Mouse (Mus musculus) Muller cell, postnatal 12 days (primary cell): ENCODE measurements at regions not wholly inside any gene's neighbourhood (a gene's known extent, or its start where the extent isn't known, plus 50 kb on each side); places are given as distances from the start of the nearest gene placed in this dataset.

Experiments
- DNase-seq: peaks from one replicate; pipeline ENCODE4 v3.0.0-alpha.2; 2015; ENCODE audit errors: inconsistent ontology term

GRCm38 (mm10) chr4:33686135-33686534, 238.3 kb upstream of the Cnr1 start:
- no peak for DNase-seq

DNA sequence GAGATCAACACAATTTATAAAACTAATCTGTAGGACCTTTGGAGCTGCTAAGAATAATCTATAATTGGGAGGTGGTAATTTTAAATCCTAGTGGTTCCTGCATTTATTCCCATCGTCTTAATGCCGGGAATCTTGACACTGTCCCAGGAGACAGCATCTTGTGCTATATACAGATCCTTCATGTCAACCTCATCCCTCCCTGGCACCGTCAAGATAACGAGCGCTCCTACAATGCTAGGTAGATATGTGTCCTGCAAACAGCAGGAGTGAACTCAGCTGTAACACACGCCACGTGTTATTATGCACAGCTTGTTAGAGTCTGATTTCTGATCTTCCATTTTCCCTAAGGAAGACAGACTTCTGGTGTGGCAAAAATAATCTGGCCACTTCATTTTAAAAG, 237.0 kb upstream of the Cnr1 start:
- no peak for DNase-seq

GRCm38 (mm10) chr4:33693441-33693840, 231.0 kb upstream of the Cnr1 start:
- no peak for DNase-seq

GRCm38 (mm10) chr4:33696969-33697368, 227.4 kb upstream of the Cnr1 start:
- no peak for DNase-seq

DNA sequence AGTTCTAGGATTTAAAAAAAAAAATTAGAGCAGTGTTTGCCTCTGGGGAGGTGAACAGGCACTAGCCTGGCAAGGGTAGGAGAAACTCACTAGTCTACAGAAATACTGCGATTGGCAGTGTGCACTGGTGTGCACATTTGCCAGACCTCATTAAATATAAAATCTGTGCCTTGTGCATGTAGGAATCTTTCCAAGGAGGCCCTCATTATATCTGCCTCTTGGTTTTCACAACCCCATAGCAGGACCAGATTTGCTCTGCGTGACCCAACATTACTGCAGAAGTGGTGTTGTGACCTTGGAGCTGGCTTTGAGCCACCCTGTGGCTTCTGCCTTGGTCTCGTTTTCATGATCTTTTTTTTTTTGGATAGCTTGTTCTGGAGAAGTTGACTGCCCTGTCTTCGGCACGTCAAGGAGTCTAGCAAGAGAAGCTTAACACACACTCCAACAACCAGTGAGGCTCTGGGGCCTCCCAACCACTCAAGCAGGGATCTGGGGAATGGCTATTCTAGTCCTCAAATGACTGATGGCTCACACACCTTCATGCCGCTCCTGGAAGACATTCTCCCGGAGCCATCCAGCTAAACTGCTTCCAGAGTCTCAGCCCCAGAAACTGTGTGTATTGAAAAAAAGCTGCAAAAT, 222.2 kb upstream of the Cnr1 start:
- peak; percentile 40 for DNase-seq

DNA sequence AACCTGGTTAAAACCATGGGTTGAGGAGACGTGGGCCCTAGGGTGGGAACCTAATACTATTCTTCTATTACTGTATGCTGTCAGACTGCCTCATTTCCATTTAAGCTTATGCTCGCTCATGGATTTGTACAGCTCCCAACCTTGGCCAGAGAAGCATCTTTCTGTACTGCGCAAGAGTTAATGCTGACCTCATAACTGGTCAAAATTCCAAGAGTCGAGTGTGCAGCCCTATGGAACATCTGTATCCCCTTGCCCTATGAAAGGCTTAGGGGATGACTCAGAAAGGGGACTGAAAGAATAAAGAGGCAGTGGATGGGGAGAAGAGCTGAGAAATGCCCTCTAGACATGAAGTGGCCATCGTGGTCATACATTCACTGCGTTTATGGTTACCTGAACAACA, 218.7 kb upstream of the Cnr1 start:
- DNase-seq, result no peak

- DNase-seq, result no peak
Observed at GRCm38 (mm10) chr4:33706785-33707184, 217.6 kb upstream of the Cnr1 start.

GRCm38 (mm10) chr4:33716475-33717117, 207.8 kb upstream of the Cnr1 start:
- no peak for DNase-seq

GRCm38 (mm10) chr4:33720972-33721371, 203.4 kb upstream of the Cnr1 start:
- no peak for DNase-seq

DNA sequence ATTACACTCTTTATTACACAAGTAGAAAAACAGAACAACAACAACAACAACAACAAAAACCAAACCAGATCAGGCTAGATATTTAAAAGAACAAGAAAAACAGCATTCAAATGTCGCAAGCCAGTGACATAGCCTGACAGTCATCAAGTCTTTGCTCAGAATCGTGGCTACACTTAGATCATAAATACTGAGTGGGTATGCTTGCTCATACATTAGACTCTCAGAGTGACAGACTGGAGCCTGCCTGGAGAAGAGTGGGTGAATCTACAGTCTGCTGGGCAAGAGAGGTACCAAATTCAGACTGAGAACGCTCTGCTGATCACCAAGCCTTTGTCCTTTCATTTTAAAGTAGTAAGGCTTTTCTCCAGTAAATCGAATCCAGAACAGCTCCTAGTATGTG, 202.4 kb upstream of the Cnr1 start:
- DNase-seq, result no peak

- no peak for DNase-seq
Observed at GRCm38 (mm10) chr4:33731837-33732236, 192.6 kb upstream of the Cnr1 start.

DNA sequence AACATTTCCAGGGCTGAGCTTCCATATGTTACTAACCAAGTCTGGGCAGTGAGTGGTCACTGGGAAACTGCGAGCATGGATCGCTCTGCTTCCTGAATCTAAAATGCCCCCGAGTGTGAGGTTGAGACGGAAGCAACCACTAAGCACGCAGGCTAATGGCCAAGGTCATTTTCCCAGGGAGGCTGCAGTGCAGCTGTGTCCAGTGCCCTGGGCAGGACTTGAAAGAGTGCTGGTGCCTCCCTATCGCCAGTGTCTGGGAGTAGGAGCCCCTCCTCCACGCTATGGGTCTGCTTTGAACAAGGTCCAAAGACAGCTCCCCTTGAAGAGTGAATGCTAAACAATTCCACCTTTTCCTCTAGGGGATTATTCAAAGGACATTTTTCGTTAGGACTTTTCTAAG, 189.5 kb upstream of the Cnr1 start:
- DNase-seq, result peak; percentile 5

GRCm38 (mm10) chr4:33735442-33735966, 188.9 kb upstream of the Cnr1 start:
- peak; percentile 6 for DNase-seq

DNA sequence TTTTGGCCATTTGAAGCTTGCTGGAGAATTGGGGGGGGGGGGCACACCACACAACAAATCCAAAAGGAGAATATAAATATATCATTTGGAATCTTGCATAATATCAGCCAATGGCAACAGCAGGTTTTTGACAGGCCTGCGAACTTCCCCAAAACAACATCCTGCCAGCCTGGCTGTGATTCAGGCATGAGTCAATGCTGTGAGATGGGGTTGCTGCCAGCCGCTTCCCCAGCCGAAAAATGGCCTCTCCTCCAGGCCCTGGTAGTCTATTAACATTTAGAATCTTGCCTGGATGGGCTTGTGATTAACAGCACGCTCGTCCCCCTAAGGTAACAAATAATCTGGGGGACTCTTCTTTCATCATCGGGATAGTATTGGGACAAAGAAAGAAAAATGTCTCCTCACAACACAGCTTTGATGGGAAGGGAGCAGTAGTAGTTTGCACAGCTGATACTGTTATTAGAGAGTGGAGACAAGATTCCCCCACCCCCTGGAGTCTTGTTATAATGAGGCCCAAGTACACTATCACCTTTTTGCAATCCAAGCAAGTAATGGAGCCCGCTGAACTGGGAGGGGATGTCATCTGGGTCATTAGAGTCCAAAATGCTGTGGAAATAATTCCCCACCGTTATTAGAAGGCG, 188.2 kb upstream of the Cnr1 start:
- peak; percentile 60 for DNase-seq

GRCm38 (mm10) chr4:33737337-33737736, 187.1 kb upstream of the Cnr1 start:
- DNase-seq, result no peak

DNA sequence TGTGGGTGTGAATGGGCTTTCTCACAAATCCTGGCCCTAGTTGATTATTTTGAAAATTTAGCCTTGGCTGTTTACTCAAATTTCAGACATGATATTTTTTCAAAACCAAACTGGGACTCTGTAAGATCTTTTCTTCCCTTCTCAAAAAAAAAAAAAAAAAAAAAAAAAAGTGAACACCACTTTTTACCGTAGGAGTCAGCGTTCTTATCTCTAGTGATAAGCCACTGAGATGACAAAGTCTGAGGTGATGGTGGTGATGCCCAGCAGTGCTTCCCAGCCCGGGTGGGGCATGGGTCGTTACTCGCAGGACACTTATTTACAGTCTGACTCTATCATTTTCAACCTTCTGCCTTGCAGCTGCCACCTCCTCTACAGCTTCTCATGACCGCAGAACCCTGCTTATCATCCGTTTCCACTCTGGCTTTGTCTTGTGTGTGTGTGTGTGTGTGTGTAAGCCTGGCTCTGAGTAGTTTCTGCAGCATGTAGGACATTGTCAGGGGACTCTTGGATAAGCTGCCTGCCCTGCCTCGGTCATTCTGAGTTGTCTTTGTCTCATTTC, 186.5 kb upstream of the Cnr1 start:
- DNase-seq, result no peak

DNA sequence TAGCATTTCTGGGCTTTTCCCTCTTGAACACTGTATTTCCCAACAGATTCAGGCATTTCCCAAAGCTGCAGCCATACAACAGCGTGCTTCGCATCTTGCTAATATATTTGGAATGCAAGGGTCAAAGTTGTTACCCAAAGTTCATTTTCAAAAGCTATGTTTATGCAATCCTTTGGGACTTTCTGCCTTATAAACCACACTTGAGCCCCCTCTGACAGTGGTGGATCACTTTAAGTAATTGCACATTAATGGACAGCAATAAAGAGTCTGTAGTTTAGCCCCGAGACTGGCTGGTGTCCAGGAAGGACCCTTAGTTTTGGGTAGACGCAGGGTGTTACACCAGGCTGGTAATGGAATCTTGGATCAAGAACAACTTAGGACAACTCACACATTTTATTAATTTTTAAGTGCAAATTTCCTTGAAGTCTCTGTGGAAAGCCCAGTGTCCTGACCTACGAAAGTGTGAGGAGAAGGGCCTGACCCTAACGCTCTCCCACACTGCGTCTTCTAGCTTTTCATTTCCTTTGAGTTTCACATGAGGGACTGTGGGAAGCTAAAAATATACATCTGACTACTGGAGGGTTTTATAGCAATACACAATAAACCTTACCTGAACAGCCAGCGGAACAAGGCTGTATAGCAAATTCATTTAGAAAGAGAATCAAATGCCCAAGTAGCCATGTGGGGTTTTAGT, 185.0 kb upstream of the Cnr1 start:
- DNase-seq, result no peak

DNA sequence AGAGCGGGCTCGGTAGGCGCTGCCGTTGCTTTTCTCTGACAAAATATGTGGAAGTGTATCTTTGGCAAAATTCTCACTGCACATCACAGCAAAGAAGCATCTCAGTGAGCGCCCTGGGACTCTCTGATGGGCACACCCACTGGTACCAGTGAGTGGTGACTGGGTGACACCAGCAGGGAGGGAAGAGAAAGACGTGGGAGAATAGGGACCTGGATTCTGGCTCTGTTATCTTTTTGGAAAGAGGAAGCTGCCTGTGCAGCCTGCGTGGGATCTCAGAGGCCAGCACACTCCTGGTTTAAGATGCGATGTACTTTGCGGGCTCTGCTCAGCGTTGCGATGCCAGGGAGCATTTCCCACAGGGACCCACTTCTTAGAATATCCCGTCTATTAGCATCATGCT, 183.4 kb upstream of the Cnr1 start:
- no peak for DNase-seq

GRCm38 (mm10) chr4:33745180-33745579, 179.2 kb upstream of the Cnr1 start:
- DNase-seq, result no peak

- DNase-seq, result no peak
Observed at GRCm38 (mm10) chr4:33747316-33747895, 177.0 kb upstream of the Cnr1 start.

DNA sequence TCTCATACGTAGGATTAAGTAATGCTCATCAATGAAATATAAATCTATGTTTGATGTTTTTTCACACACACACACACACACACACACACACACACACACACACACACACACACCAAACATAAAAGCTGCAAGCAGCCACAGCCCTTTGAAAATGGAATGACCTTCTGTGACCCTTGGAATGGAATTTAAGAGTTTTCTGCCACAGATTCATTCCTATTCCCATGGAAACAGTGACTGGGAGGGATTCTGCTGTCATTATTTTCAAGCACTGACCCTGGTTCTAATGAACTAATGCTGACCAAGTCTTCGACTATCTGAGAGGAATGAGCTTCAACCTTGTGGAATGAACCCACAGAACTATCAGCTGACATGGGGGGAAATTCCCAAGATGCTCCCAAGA, 156.7 kb upstream of the Cnr1 start:
- peak; percentile 94 for DNase-seq

DNA sequence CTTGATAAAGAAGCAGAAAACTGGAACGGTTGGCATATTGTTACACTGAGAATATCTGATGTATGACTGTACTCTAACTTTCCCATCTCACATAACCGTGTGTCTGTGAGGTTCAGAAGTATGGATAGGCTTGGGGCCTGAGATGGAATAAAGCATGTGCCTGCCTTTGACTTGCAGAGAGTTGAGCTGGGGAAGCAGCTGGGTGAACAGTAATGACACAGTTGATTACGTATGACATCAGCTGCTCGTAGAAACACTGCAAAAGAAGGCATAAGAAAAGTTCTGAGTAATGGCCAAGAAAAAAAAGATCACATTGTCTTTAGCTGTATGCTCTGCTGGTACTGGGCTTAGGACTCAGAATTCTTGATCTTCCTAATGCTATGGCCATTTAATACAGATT, 138.4 kb upstream of the Cnr1 start:
- no peak for DNase-seq
